Mouse (Mus musculus) embryonic fibroblast, embryonic 13.5 days (primary cell): ENCODE measurements at regions not wholly inside any gene's neighbourhood (a gene's known extent, or its start where the extent isn't known, plus 50 kb on each side); places are given as distances from the start of the nearest gene placed in this dataset.

Experiments
- H3K27ac ChIP-seq: 2 replicates; pipeline ENCODE4 v1.5.1; 2012; ENCODE audit warnings: low read length, control low read depth, inconsistent platforms; ENCODE audit not compliant: insufficient read depth
- H3K4me1 ChIP-seq: 2 replicates; pipeline ENCODE4 v1.6.1; 2011; ENCODE audit warnings: low read length; ENCODE audit not compliant: control insufficient read depth, insufficient read depth
- H3K4me3 ChIP-seq: 2 replicates; pipeline ENCODE4 v1.5.1; 2011; ENCODE audit warnings: mild to moderate bottlenecking, control low read depth, low read length; ENCODE audit not compliant: insufficient read depth
- CTCF ChIP-seq: IDR thresholded peaks from 2 replicates; pipeline ENCODE4 v1.5.1; 2011; ENCODE audit warnings: mild to moderate bottlenecking, control low read depth, low read length, moderate library complexity, borderline replicate concordance; ENCODE audit not compliant: insufficient read depth
- POLR2A ChIP-seq: IDR thresholded peaks from 2 replicates; pipeline ENCODE4 v1.6.1; 2011; ENCODE audit warnings: low read depth, mild to moderate bottlenecking, control low read depth, low read length, moderate library complexity

GRCm38 (mm10) chr3:47180377-47180776 is 732.4 kb upstream of the Pabpc4l start:
- TF ChIP-seq CTCF (no peak), POLR2A (no peak)
- Histone ChIP-seq H3K27ac (no peak overlapping the region), H3K4me1 (no peaks in the 10 kb centered on the region), H3K4me3 (no peak overlapping the region)
